Mouse (Mus musculus) left cerebral cortex, postnatal 14 days (tissue): ENCODE results near the gene Polr3gl. TPM values are rescaled to one million over a fixed set of nuclear protein-coding genes. Genes with fewer than 3 reads are reported as not detected.
"Not testable (repeated sequence)": the region's sequence is repeated elsewhere in the genome, so short reads cannot be mapped to it uniquely, and the experiment has no call there.

Source experiments
- DNase-seq, 2 experiments: peaks; one replicate each; pipeline ENCODE4 v3.0.0; 2021 to 2022; ENCODE audit warnings: low spot score in 2 of 2, mixed read lengths in 1 of 2
- intact Hi-C: fragments of 180-260 bp; cut with DNase I; formaldehyde crosslinking; loops from one replicate; pipeline ENCODE4 v1.15.1; 2025
- long read RNA-seq, 2 experiments: library from polyadenylated mRNA; stranded (forward); transcript quantifications; one replicate each; pipeline ENCODE4 v2.0.0; 2021
- total RNA-seq, 2 experiments: library from RNA; stranded (reverse); gene quantifications; 2 replicates each; pipeline ENCODE4 v1.2.3; 2021

Polr3gl gene
- 10 to 100 TPM; 26.6 to 29.7 TPM for total RNA-seq
- long read RNA-seq, experiment 1, transcript Polr3gl-201 (8 exons, 1,427 nt), result major isoform, 25 of 38 reads
- long read RNA-seq, experiment 1, partial matches to known transcripts, result 1 of 38 reads
- long read RNA-seq, experiment 1, other reads (novel, unspliced or antisense), result 7 of 38 reads
- long read RNA-seq, experiment 2, transcript Polr3gl-201 (8 exons, 1,427 nt), result major isoform, 24 of 34 reads
- long read RNA-seq, experiment 2, partial matches to known transcripts, result 0 of 34 reads
- long read RNA-seq, experiment 2, other reads (novel, unspliced or antisense), result 7 of 34 reads

DNA sequence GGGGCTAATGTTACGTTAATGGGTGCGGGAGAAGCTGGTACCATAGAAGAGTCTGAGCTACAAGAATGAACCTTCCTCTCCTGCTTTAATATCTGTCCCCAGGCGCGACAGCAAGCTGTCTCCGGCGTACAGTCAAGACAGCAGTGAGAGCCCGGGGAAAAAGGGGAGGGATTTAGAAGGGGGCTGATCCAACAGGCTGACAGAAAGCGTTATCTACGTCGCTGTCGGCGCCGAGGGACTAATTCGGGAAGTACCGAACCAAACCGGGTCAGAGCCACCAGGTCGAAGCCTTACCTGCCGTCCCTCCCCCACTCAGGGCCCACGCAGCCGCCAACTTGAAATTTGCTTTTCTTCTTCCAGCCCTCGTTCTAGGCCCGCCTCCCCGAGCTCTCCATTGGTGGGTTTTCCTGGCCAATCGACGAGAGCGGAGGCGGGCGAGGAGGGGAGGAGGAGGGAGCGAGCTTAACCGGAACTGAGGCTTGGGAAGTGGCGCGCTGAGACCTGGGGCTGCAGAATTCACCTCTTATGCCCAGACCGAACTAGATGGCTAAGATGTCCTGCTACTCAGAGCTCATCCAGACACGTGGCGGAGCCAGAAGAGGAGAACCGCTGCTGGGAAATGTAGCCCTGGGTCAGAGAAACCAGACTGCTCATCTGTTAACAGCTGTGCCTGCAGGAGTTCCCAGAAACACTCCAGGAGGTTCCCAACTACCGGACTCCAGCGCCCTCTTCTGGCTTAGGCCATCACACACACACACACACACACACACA lies at the start of gene Polr3gl:
Gene Polr3gl (minus strand): TSS at position 392 of the 771 bp plus-strand sequence.
- intact Hi-C loops, result no loop called here

DNA sequence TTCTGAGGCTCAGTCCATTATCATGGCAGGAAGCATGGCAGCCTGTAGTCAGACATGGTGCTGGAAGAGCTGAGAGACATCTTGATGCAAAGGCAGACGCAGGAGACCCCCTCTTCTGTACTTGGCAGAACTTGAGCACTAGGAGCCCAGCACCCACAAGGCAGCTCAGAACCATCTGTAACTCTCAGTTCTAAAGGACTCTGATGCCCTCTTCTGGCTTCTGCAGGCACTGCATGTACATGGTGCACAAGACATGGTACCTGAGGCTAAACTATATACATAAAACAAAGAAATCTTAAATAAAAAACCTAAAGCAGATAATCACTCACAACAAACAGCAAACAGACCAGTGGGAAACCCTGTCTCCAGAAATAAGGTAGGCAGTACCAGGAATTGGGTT lies 45.2 kb upstream of the Polr3gl start:
- intact Hi-C loops, result loop anchor here (5.0 kb wide), 1 partner anchor 92 kb away; no protein-coding TSS in a partner anchor
- DNase-seq, result peak; percentile 59 to 66

More for the DNA sequence above, at the start of gene Polr3gl:
- DNase-seq, result peak; percentile 93 to 95

- no peak for DNase-seq
- intact Hi-C loops, result loop anchor here (5.0 kb wide), 1 partner anchor 89 kb away; no protein-coding TSS in a partner anchor
These were observed 42.5 kb upstream of the Polr3gl start for GRCm38 (mm10) chr3:96636448-96636847.

GRCm38 (mm10) chr3:96635906-96636305 lies 41.9 kb upstream of the Polr3gl start:
- intact Hi-C loops, result loop anchor here (5.0 kb wide), 1 partner anchor 89 kb away; no protein-coding TSS in a partner anchor
- no peak for DNase-seq

GRCm38 (mm10) chr3:96634928-96635879 lies 41.2 kb upstream of the Polr3gl start, which contains the start of the genes Pex11b and Gm42957:
Gene Pex11b, plus strand, starts transcription at chr3:96635376.
Gene Gm42957, plus strand, starts transcription at chr3:96635474.
- intact Hi-C loops, result loop anchor here (5.0 kb wide), 1 partner anchor 88 kb away; no protein-coding TSS in a partner anchor
- DNase-seq, result peak; percentile 72 to 89

DNA sequence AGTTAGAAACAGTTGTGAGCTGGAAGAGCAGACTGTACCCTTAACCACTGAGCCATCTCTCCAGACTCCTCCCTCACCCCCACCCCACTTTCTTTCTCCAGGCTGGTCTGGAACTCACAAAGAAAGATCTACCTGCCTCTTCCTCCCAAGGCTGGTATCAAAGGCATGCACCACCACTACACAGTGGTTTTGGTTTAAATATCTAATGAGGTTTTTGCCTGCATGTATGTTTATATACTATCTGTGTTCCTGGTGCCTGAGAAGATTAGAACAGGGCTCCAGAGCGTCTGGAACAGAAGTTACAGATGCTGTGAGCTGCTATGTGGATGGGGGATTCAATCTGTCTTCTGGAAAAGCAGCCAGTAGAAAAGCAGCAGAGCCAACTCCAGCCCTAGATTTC lies 40.0 kb upstream of the Polr3gl start:
- DNase-seq, result no peak
- intact Hi-C loops, result no loop called here

DNA sequence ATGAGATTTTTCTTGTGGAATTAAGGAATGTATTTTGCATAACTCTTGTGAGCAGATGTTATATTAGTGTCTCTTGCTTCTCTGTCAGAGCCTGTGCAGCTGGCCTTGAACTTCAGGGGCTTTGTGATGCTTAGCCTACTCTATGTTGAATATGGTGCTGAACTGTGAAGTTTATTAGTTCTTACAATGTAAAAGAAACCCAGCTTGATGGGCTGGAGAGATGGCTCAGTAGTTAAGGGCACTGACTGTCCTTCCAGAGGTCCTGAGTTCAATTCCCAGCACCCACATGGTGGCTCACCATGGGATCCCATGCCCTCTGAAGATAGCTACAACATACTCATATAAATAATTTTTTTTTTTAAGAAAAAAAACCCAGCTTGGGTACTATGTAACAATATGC lies 38.1 kb upstream of the Polr3gl start:
- intact Hi-C loops, result no loop called here
- DNase-seq, result no peak

DNA sequence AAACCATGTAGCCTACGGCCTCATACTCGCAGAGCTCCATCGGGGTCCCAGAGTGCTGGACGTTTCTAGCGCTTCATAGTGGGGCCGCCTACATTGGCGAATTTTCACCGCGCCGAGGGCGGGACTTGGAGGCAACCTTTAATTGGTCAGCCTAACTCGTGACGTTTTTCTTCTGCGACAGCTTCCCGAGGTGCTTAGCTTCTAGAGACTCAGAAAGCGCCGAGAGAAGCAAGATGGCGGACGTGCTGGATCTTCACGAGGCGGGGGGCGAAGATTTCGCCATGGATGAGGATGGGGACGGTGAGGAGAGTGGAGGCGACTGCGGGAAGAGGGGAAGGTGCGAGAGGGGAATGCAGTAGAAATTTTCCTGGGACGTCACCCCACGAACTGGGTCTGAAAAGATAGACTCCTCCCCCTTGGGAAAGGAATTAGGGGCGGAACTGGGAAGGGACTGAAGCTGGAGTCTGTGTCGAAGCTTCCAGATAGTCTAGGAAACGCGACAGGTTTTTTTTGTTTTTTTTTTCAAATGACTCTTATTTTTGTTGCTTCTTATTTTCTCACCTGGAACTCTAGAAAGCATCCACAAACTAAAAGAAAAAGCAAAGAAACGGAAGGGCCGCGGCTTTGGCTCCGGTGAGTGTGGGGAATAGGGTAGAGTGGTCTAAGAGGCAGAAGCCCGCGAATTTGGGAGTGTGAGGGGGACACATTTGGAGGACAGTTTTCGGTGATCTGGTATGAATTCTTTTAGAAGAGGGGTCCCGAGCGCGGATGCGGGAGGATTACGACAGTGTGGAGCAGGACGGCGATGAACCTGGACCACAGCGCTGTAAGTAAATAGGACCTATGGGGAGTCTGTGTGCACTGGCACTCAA lies 36.0 kb upstream of the Polr3gl start, which contains the start of gene Rbm8a:
Gene Rbm8a (plus strand): TSS at position 205 of the 872 bp plus-strand sequence.
- DNase-seq, result peak; percentile 97 to 98
- intact Hi-C loops, result loop anchor here (2.0 kb wide), 1 partner anchor 29 kb away; the partner anchor contains the start of gene Lix1l

- intact Hi-C loops, result no loop called here
- no peak for DNase-seq
These were observed 29.2 kb upstream of the Polr3gl start for GRCm38 (mm10) chr3:96623201-96623600.

- no peak for DNase-seq
- intact Hi-C loops, result no loop called here
These were observed 24.0 kb upstream of the Polr3gl start for GRCm38 (mm10) chr3:96617941-96618340.

- intact Hi-C loops, result no loop called here
- DNase-seq, result no peak
These were observed 12.6 kb upstream of the Polr3gl start for GRCm38 (mm10) chr3:96606618-96607017.

DNA sequence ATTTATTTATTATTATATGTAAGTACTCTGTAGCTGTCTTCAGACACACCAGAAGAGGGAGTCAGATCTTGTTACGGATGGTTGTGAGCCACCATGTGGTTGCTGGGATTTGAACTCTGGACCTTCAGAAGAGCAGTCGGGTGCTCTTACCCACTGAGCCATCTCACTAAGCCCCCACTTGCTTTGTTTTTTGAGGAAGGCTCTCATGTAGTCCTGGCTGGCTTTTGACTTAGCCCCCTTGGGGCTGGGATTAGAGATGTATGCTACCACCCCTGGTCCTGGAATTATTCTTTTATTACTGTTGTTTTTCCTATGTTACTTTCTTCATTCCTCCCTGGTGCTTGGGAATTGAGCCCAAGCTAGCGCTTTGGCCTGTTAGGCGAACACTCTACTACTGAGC lies 12.0 kb upstream of the Polr3gl start:
- intact Hi-C loops, DNase-seq: not testable (repeated sequence)

DNA sequence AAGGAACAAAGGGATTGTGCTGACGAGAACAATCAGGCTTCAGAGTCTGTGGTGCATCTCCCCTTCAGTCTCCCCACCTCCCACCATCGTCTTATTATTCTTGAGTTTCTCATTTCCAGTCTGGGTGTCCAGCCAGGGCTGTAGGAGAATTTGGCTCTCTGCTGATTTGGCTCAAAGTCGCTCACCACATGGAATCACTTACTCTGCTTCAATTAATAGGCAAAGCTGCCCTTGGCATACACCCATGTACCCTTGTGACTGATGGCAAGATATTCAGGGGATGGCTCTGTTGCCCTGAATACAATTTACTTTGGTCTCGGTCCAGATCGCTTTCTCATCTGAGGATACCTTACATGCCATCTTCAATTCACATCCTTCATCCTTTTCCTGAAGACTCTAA lies 9.3 kb upstream of the Polr3gl start:
- no peak for DNase-seq
- intact Hi-C loops, result no loop called here

DNA sequence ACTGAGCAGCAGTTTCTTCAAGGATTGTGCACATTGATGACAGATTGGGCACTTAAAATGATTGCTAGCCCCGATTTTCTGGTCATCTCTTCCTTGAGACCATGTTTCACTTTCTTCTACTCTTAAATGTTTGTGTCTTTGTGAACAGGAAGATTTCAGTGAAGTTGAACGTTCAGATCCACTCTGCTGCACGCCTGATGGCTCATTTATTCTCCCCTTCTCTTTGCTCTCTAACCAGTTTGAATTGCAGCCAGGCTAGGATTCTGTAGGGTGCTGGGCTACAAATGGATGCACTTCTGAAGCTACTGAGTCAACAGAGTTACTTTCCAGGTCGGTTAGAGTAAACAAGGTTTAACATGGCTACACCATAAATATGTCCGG lies 8.7 kb upstream of the Polr3gl start:
- intact Hi-C loops, result no loop called here
- no peak for DNase-seq

GRCm38 (mm10) chr3:96601941-96602703 lies 8.1 kb upstream of the Polr3gl start:
- intact Hi-C loops, result loop anchor here (2.0 kb wide), 1 partner anchor 29 kb away; no protein-coding TSS in a partner anchor
- no peak for DNase-seq

GRCm38 (mm10) chr3:96601251-96601787 lies 7.3 kb upstream of the Polr3gl start:
- intact Hi-C loops, result loop anchor here (2.0 kb wide), 1 partner anchor 29 kb away; no protein-coding TSS in a partner anchor
- peak; percentile 62 to 66 for DNase-seq

DNA sequence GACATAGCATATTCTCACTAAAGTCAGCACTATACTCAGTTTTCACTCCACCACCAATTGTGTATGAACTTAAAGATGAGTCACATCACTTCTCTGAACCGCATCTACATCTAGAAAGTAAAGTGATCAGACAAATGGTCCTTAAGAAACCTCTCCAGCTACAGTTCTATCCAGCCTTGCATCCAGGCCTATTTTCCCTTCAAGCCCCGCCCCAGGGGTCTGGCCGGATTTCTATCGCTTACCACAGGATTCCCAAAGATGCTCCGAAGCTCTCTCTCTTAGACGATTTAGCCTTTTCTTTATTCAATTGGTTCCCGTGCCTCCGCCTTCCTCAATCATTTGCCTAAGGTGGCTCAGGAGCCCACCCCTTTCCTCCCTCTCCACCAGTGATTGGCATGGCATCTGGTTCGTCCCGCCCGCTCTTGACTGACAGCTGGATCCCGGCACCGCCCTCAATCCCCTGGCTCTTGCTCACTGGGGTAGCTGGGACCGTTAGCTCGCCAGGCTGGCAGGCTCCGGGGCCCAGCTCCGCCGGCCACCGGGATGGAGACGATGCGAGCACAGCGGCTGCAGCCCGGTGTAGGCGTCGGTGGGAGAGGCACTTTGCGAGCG lies 6.8 kb upstream of the Polr3gl start, which contains the start of gene Lix1l:
Gene Lix1l (plus strand): TSS at position 511 of the 612 bp plus-strand sequence.
- intact Hi-C loops, result loop anchor here (2.0 kb wide), 1 partner anchor 30 kb away; no protein-coding TSS in a partner anchor
- peak; percentile 93 to 95 for DNase-seq
